Mouse (Mus musculus) embryonic facial prominence, embryonic 11.5 days (tissue): ENCODE data around the gene Vps18. TPM values are rescaled to one million over a fixed set of nuclear protein-coding genes. Genes with fewer than 3 reads are reported as not detected.

ENCODE experiments used
- polyA plus RNA-seq: library from polyadenylated mRNA; unstranded; fragments of >200 nt; fragmentation: Nextera tagmentation; extraction: Ambion mirVana; gene quantifications from 2 replicates; pipeline ENCODE4 v1.2.1, GENCODE M21; 2014

The Vps18 gene
- polyA plus RNA-seq, 1 experiment from 2014 or later, result 9.2 TPM

Other genes starting within 250 kb of the Vps18 start
- gene Knl1, start 241.6 kb upstream of the Vps18 start, polyA plus RNA-seq, result 40.8 and 43.2 TPM in 2 replicates
- gene Rad51, start 175.9 kb upstream of the Vps18 start, polyA plus RNA-seq, result 79.2 and 82.1 TPM in 2 replicates
- gene Rmdn3, start 131.7 kb upstream of the Vps18 start, polyA plus RNA-seq, result 43.1 and 44.2 TPM in 2 replicates
- 2.9 and 6.4 TPM in 2 replicates for gene Gchfr, start 121.0 kb upstream of the Vps18 start, polyA plus RNA-seq
- gene Gm14137, start 114.2 kb upstream of the Vps18 start, polyA plus RNA-seq, result 0.31 and 0.41 TPM in 2 replicates
- gene Zfyve19, start 80.1 kb upstream of the Vps18 start, polyA plus RNA-seq, result 44.3 and 46.1 TPM in 2 replicates
- gene Dnajc17, start 79.9 kb upstream of the Vps18 start, polyA plus RNA-seq, result 25.9 and 26.2 TPM in 2 replicates
- gene Ppp1r14d, start 58.8 kb upstream of the Vps18 start, polyA plus RNA-seq, result not detected in 2 replicates
- gene Spint1, start 51.4 kb upstream of the Vps18 start, polyA plus RNA-seq, result 8.9 and 9.8 TPM in 2 replicates
- gene Rhov, start 17.5 kb upstream of the Vps18 start, polyA plus RNA-seq, result 2.2 and 2.3 TPM in 2 replicates
- gene Dll4, start 37.0 kb downstream of the Vps18 start, polyA plus RNA-seq, result 2.9 and 3.2 TPM in 2 replicates
- 0.34 and 0.46 TPM in 2 replicates for gene Chac1, start 62.5 kb downstream of the Vps18 start, polyA plus RNA-seq
- gene Ino80, start 188.9 kb downstream of the Vps18 start, polyA plus RNA-seq, result 3.6 and 4.3 TPM in 2 replicates